Mouse (Mus musculus) forelimb bud, embryonic 11.5 days (tissue): ENCODE data around the gene Maml2.

Source experiments
- DNase-seq: peaks from one replicate; pipeline ENCODE4 v3.0.0-alpha.2; 2012; ENCODE audit warnings: low read depth, low spot score

Gene Maml2

DNA sequence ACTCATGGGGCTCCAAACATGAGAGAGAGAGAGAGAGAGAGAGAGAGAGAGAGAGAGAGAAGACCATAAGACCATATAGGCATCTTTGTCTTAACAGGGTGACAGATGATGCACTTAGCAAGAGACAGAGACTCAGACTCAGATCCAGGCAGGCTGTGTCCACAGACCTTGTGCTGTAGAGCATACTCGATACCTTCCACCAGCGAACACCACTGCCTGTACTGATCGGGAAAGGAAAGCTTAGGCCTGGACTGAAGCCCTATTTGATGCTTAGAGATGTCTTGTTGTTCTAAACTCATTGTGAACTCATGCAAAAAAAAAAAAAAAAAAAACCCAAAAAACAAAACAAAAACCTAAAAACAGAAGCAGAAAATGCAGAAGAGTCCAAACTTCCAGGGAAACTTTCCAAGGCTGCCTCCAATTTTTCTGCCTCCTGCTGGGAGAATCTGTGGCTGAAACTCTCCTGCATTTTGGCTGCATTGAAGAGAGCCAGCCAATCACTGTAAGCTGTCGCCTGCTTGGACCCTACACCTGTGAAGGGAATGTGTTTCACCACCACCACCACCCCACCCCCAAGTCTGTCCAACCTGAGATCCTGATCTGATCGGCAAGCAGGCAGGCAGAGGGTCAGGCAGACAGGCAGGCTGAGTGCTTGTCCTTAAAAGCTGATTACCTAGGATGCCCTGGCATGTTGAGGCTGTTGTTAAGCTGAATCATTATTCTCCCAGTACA is 268.6 kb downstream of the Maml2 start:
- DNase-seq, result no peak

DNA sequence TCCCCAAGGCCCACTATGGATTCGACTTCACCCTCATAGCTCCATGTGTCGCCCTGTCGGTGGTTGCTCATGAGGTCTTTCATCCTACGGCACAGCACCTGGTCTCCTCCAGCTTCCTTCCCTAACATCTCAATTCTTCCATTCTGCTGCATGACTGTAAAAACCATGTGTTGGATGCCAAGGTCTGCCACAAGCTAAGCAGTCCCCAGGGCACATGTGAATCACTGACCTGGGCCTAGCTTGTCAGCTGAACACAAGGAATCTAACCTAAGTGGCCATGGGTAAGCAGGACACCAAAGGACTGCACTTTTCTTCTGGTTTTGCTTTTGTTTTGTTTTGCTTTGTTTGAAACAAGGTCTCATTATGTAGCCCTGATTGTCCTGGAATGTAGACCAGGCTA is 271.3 kb downstream of the Maml2 start:
- no peak for DNase-seq

DNA sequence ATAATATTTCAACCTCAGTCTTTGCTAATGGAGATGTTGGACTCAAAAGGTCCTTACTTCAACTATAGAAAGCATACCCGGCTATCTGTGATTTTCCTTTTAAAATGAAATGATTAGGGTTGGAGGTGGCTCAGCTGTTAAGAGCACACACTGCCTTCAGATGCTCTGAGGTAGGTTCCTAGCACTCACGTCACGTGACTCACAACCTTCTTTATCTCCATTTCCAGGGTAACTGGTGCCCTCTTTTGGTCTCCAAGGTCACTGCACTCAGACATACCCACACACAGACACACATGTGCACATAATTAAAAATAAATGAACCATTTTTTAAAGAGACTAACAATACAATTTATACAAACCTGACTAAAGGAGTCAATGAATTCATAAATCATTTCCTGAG is 275.1 kb downstream of the Maml2 start:
- DNase-seq, result no peak

DNA sequence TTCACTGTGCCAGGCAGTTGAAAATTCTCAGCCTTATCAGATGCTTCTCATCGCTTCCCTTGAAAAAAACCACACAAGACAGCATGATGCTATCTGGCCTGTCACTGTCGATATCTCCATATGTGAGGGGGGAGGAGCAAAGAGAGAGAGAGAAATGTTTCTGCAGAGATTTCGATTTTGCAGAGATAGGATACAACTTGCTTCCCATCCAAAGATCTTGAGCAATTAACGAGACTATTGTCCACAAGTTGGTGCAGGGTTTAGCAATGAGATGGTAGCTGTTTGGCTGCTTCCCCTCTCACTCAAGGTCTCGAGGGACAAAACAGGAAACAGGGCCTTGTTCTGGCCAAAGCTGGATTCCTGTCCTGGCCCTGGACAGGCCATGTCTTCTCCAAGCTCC is 276.3 kb downstream of the Maml2 start:
- DNase-seq, result no peak

DNA sequence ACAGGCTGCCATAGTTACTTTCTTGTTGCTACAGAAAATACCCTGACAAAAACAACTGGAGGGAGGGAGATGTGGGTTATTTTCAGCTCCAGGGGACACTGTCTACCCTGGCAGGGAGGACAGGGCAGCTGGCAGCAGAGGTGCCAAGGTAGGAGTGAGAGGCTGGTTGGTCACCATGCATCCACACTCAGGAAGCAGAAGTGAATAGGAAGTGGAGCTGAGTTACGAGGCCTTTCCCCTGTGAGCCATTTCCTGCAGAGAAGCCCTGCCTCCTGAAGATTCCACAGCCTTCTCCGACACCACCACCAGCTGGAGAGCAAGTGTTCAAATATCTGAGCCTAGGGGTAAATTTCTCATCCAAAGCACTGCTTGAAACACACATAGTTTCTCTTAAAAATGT is 277.2 kb downstream of the Maml2 start:
- no peak for DNase-seq

DNA sequence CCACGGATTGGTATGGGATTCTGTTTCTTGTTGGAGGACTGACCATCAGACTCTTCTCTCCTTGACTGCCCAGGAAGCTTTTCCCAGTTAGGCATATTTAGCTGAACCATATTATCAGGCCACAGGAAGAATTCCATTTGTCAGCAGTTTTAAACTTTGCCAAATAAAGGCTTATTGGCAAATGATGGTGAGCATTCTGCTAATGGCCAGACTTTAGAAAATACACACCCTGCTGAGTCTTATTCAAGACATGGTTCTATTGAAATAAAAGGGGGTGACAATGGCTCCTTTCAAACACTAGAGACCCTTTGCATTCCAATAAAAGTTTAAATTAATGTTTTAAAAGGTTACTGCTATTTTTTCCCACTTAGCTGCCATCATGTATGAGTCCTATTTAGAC is 279.4 kb downstream of the Maml2 start:
- no peak for DNase-seq

DNA sequence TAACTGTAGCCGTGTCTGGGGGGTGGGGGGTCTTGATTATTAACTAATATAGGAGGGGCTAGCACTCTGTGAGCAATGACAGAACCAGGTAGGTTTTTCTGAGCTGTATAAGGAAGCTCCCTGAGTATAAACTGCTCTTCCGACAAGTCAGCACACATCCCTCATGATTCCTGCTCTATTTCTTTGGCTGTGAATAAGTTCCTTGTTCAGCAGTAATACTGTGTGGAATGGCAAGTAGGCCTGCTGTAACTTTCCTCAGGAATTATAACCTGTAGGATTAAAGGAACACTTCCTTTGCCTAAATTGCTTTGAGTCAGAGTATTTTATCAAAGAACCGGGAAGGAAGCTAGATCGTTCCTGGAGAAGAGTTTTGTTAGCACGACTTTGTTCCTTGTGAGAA is 283.4 kb downstream of the Maml2 start:
- no peak for DNase-seq

DNA sequence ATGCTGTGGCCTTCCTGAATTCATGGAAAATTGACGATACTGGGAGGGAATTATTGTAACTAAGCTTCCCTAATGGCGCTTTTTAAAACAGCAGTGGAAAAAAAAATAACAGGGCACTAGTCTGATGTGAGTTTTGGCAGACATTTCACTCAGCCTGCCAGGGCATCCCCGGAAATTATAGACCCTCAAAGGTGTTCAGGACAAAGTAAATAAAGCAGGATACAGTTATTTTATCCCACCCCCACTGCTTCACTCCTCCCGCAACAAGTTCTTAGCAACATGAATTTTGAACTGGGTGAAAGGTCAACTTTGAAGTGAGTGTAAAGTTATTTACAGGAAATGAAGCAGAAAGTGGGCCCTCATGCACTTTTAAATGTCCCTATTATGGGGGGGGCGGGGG is 286.2 kb downstream of the Maml2 start:
- peak; percentile 31 for DNase-seq

DNA sequence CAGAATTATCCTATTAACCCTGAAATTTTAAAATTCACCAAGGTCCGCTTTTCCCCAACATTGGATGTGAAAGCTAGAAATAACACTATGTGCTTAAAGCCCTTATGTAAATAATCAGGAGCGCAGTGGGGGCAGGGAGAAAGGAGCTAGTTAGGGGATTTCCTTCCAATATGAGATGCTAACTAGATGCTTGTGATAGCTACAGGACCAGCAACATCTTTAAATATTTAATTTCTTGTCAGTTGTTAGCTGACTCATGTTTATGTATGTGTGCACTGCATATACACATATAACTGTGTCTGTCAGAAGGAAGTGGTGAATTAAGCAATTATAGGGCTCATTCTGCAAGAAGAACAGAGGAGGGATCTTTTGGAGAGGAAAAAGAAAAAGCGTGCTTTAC is 286.7 kb downstream of the Maml2 start:
- no peak for DNase-seq

DNA sequence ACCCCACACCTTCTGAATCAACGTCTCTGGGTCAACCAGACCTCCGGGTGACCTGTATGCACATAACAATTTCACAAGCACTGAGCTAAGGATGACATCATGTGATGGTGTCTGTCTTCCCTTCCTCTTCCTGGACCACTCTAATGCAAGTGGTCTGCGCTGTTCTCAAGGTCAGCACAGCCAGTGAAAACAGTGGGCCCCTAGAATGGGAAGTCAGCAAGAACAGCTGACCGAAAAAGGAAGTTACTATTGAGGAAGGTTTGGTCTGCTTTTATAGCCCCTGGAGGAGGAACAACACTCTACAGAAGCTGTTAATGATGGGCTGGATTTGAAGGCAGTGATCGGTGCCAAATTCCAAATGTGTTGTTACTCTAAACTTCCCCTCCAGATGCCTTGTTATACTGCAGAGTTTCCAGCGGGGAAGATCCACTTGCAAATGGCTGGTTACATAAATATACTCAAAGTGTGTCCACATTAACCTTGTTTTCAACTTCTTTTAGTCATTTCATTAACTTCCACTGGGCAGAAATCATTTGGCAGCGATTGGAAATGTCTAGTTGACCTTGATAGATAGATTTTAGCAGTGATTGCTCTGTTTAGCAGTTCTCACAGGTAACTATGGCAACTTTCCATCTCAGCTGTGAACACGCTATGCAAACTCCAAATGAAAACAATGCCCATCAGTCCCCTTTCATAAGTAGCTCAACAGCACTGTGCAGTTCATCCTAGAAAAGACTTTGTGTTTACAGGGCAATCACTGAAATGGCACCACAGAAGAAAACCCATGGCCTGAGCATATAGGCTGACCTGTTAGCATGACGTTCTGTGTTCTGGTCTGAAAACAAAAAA is 289.6 kb downstream of the Maml2 start:
- no peak for DNase-seq

DNA sequence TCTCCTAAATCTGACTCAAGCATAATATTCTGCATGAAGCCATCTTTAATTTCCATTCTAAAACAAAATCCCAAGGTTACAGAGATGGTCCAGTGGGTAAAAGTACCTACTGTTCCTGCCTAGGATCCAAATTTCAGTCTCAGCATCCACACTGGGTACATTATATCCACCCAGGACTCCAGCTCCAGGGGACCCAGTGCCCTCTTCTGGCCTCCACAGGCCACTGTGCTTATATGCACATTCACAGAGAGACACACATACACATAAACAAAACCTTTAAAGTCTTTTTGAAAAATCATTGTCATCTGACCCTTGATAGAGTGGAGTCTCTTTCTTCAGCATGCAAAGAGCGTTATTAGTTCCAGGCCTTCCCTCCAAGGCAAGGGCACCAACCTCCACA is 291.0 kb downstream of the Maml2 start:
- DNase-seq, result no peak

DNA sequence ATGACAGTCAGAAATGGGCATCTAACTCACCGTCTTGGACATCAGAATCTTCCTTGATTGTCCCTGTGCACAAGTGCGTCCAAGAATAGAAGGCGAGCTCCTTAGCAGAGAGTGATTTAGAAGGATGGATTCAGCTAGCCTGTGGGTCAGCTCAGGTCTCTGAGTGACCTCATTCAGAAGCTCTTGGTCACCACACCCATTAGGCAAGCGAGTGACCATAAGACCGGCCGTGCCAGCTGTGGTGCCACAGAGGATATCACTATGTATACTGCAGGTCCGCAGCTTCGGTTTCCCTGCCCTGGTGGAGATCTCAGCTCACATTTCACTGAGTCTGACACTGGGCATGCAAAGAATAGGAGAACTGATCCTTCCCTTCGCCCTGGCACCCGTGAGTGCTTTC is 294.9 kb downstream of the Maml2 start:
- DNase-seq, result no peak

DNA sequence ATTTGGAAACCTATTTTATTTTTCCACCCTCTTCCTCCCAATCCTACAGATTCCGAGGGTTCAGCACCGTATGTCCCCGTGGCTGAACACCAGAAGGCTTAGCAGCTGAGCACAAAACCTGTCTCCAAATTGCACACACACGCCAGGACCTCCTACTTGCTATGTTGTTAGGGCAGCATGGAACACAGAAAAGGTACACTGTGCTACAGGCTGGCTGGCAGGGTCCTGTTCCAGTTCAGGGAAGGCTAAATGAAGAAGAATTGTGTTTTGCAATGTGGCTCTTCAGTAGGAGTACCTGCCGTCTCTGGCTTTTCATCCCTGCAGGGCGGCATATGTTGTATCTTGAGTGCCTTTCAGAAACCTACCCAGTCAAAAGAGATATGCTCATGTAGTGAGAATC is 300.0 kb downstream of the Maml2 start:
- DNase-seq, result no peak

DNA sequence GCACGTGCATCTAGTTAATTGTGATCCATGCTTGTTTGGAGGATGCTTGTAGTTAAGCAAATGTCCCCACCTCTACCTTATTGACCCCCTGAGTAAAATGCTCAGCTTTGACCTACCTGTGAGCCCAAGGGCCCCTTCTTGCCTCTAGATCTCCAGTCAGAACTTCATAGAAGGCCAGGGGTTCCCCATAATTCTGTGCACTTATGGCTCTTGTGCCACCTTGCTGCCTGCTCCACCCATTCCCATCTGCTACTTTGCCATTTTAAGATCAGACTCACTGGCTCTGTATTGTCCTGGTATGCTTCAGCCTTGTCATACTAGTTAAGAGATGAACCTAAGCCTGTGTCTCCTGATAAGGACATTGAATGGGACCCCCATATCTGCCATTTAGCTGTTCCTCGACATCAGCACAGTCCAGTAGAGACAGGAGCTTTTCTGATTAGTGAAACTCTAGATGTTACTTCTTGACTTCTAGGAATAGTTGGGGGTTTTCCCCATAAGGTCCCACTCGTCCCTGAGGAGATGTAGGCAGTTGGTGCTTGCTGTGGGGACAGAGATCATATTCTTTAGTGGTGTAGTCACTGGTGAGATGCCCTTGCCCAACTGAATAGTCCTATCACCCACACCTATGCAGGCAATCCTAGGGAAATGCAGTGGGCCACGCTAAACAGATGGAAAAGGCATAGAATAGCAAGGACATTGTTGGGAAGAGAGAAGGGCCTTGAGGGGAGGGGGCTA is 301.0 kb downstream of the Maml2 start:
- no peak for DNase-seq

DNA sequence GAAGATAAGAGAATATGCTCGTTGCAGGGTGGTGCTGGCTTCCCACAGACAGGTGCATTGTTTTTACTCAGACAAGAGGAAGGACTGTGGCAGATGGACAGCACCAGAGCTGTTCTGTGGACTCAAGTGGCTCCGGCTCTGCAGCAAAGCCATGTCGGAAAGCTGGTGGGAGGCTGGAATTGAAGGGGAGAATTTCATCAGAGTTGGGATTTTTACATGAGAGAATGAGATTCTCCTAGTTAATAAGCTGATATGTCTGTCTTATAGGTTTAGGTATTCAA is 301.5 kb downstream of the Maml2 start:
- DNase-seq, result no peak

DNA sequence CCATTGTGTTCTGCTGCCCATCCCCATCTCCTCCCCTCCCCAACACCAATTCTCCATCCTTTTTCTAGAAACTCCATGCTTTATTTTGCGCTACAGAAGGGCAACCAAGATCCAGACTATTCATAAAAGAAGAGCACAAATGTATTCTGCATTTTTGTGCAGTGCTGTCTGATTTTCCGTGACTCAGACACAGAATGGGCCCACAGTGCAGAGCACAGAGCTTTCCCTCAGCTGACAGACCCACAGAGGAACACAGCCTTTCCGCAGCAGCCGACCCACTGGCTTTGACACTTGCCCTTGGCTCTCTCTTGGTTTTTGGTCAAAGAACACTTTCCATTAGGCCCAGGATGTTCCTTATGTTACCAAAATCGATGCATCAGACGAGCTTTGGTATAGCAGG is 302.0 kb downstream of the Maml2 start:
- DNase-seq, result no peak

DNA sequence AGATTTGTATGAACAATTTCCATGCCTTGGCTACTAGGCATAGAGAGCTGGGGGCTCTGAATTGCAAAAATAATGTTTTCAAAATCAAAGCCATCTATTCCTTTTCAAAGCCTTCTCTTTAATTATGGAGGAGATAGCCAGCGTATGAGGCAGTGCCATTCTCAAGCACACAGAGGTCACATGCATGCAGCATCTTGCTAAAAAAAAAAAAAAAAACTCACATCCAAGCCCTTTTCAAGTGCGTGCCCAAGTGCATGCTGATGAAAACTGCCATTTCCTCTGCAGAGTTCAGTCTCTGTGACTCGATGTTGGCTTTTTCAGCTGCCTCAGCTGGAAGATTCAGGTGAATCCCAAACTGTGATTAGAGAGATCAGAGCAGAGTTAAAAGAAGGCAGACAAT is 304.0 kb downstream of the Maml2 start:
- DNase-seq, result no peak

DNA sequence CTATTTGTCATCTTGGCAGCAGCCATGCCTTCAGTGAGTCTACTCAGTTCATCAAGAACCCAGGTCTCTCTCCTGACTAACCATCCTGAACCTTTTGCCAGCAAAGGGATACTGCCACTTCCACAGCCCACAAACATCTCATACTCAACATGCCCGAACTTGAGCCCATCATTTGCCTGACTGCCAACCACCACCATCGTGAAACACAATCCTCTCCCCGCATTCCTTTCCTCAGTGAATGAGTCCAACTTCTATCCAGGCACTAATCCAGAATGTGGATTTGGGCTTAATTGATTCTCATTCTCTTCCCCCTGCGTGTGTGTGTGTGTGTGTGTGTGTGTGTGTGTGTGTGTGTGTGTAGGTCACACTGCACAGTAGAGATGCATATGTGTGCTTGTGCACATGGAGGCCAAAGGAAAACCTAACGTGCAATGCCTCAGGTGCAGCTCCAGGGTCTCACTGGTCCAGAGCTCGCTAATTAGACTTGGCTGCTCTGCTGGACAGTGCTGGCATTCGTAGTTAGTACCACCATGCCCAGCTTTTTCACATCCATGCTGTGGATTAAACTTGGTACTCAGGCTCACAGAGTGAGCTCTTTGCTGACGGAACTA is 305.9 kb downstream of the Maml2 start:
- DNase-seq, result no peak

DNA sequence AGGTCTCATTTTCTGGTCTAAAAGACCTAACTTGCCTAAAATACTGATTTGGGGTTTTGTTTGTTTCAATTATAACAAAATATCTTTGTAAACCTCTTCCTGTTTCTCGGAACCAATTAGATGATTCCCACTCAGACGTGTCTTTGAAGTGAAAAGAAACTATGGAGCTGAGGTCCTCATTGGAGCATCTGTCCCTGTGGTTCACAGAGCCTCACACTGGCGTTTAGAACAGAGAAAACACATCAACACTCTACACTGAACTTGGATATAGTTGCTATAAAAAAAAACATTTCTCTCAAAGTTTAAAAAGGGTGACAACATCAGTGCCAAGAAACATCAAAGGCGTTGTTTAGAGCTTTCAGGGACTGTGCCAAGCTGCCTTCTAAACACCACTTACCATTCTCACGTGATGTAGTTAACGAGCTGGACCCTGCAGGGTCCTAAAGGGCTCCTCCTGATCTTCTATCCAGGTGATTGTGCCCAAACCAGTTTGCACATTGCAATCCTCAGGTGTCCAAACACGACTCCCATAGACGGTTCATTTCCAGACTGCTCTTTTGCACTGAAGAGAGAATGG is 309.9 kb downstream of the Maml2 start:
- DNase-seq, result no peak

DNA sequence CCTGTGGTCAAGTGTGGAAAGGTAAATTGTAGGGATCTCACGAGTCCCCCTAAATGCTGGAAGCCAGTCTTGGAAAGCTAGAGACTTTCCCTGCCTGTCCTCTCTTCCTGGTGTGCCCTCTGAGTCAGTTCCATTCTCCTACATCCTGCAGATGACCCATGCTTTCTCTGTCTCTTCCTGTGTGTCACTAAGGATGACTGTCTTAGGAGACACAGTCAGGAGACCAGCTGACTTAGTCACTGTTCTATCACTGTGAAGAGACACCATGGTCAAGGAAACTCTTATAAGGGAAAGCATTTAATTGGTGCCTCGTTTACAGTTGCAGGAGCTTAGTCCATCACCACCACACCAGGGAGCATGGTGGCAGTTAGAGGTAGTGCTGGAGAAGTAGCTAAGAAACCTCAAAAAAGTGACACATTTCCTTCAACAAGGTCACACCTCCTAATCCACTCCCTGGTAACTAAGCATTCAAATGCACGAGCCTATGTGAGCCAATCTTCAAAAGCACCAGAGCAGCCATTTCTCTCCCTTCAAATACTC is 310.8 kb downstream of the Maml2 start:
- no peak for DNase-seq

DNA sequence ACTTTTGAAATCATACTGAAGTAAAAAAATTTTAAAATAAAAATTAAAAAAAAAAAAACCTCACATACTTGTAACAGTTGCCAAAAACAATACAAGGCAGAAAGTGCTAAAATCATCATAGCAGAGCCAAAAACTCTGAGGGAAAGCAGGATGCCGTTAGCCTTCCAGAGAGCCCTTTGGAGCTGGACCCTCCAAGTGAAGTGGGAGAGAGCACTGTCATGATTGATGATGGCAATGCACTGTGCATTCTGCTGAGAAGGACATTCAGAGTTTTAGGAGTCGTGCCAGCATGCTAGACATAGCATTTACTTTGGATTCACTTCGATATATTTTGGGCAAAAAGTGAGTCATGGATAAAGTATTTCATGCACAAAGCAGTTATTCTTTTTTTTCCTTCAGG is 313.8 kb downstream of the Maml2 start:
- DNase-seq, result no peak

DNA sequence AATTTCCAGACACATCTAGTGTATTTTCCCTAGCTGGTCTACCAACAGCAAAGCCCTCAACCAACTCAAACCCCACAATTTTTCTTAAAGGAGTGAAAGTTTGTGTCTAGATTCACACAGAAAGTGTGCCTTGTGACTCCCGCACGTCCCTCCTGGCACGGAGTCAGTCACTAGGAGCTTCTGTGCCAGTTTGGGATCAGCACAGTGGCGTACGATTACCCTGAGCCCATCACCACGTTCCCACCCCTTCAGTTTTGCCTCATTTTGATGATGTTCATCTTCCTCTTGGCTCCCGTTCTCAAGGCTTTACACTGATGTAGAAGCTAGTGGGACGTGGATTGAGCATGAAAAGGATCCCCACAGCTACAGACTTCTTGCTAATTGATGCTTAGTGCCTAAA is 314.6 kb downstream of the Maml2 start:
- DNase-seq, result no peak
